Mouse (Mus musculus): ENCODE data around the gene Tmprss9. TPM values are rescaled to one million over a fixed set of nuclear protein-coding genes. Genes with fewer than 3 reads are reported as not detected.
A peak's percentile ranks its signal among the peaks of the same experiment; 100 is the strongest.

The Tmprss9 gene
- polyA plus RNA-seq, 1 experiment from 2014 or later: 0.04 TPM

GRCm38 (mm10) chr10:80932206-80932605 is 60.6 kb downstream of the Tmprss9 start:
- Histone ChIP-seq H3K9me3 (replicated peaks) (no peaks in the 10 kb centered on the region), H3K27ac (peak overlapping the region; percentile 62; the same call in 1 of the 2 replicates), H3K27me3 (ENCODE audit: low read depth, poor library complexity, severe bottlenecking) (peaks cover 72% of the 10 kb centered on the region), H3K4me1 (peaks cover 83% of the 10 kb centered on the region), H3K36me3 (no peaks in the 10 kb centered on the region), H3K4me3 (peak overlapping the region; percentile 62)
- 1% methylated on average over 20 of the region's 20 CpGs for WGBS
- DNase-seq (ENCODE audit: low spot score): peak; percentile 59

GRCm38 (mm10) chr10:80932700-80933420 is 61.2 kb downstream of the Tmprss9 start:
- WGBS: 2% methylated on average over 17 of the region's 17 CpGs
- Histone ChIP-seq H3K36me3 (no peaks in the 10 kb centered on the region), H3K27ac (peak overlapping the region; percentile 62), H3K4me3 (peak overlapping the region; percentile 62), H3K27me3 (ENCODE audit: low read depth, poor library complexity, severe bottlenecking) (peaks cover 78% of the 10 kb centered on the region), H3K4me1 (peaks cover 88% of the 10 kb centered on the region), H3K9me3 (replicated peaks) (no peaks in the 10 kb centered on the region)
- DNase-seq (ENCODE audit: low spot score): peak; percentile 47

GRCm38 (mm10) chr10:80933421-80933979 is 61.9 kb downstream of the Tmprss9 start:
- 3% methylated on average over 21 of the region's 21 CpGs for WGBS
- peaks cover 94% of the 10 kb centered on the region for H3K4me1 ChIP-seq
- H3K27me3 ChIP-seq (ENCODE audit: low read depth, poor library complexity, severe bottlenecking): peaks cover 85% of the 10 kb centered on the region
- DNase-seq (ENCODE audit: low spot score): no peak
- H3K4me3 ChIP-seq: peak overlapping the region; percentile 36
- H3K27ac ChIP-seq: 0 out of 2 replicates have a peak overlapping the region, but pooled peaks have one; percentile 21
- no peaks in the 10 kb centered on the region for H3K36me3 ChIP-seq
- no peaks in the 10 kb centered on the region for H3K9me3 ChIP-seq (replicated peaks)

GRCm38 (mm10) chr10:80934136-80934985 is 62.7 kb downstream of the Tmprss9 start:
- Histone ChIP-seq H3K9me3 (replicated peaks) (no peaks in the 10 kb centered on the region), H3K27me3 (ENCODE audit: low read depth, poor library complexity, severe bottlenecking) (peaks cover 92% of the 10 kb centered on the region), H3K36me3 (no peaks in the 10 kb centered on the region), H3K4me3 (peak overlapping the region; percentile 36; the same call in 1 of the 2 replicates), H3K4me1 (peaks cover 94% of the 10 kb centered on the region), H3K27ac (no peak overlapping the region)
- no peak for DNase-seq (ENCODE audit: low spot score)
- 44% methylated on average over 14 of the region's 14 CpGs for WGBS

- H3K4me3 ChIP-seq: peak overlapping the region; percentile 58
- no peaks in the 10 kb centered on the region for H3K9me3 ChIP-seq (replicated peaks)
- peaks cover 97% of the 10 kb centered on the region for H3K4me1 ChIP-seq
- 9% methylated on average over 3 of the region's 3 CpGs for WGBS
- H3K27ac ChIP-seq: peak overlapping the region; percentile 92
- no peaks in the 10 kb centered on the region for H3K36me3 ChIP-seq
- H3K27me3 ChIP-seq (ENCODE audit: low read depth, poor library complexity, severe bottlenecking): peaks cover 90% of the 10 kb centered on the region
- DNase-seq (ENCODE audit: low spot score): no peak
Measured at GRCm38 (mm10) chr10:80935241-80935640, 63.6 kb downstream of the Tmprss9 start.

- 9% methylated on average over 17 of the region's 17 CpGs for WGBS
- H3K9me3 ChIP-seq (replicated peaks): no peaks in the 10 kb centered on the region
- H3K36me3 ChIP-seq: no peaks in the 10 kb centered on the region
- peak overlapping the region; percentile 92 for H3K27ac ChIP-seq
- H3K4me1 ChIP-seq: peaks cover 97% of the 10 kb centered on the region
- peak; percentile 45 for DNase-seq (ENCODE audit: low spot score)
- H3K4me3 ChIP-seq: peak overlapping the region; percentile 58
- peaks cover 85% of the 10 kb centered on the region for H3K27me3 ChIP-seq (ENCODE audit: low read depth, poor library complexity, severe bottlenecking)
Measured at GRCm38 (mm10) chr10:80935698-80936097, 64.0 kb downstream of the Tmprss9 start.

GRCm38 (mm10) chr10:80936135-80936809 is 64.6 kb downstream of the Tmprss9 start:
- Histone ChIP-seq H3K27me3 (ENCODE audit: low read depth, poor library complexity, severe bottlenecking) (peaks cover 79% of the 10 kb centered on the region), H3K27ac (peak overlapping the region; percentile 92), H3K9me3 (replicated peaks) (no peaks in the 10 kb centered on the region), H3K4me3 (peak overlapping the region; percentile 58), H3K4me1 (peaks cover 97% of the 10 kb centered on the region), H3K36me3 (no peaks in the 10 kb centered on the region)
- WGBS: 2% methylated on average over 37 of the region's 37 CpGs
- DNase-seq (ENCODE audit: low spot score): peak; percentile 79

- Histone ChIP-seq H3K36me3 (no peaks in the 10 kb centered on the region), H3K4me3 (peak overlapping the region; percentile 58), H3K4me1 (peaks cover 94% of the 10 kb centered on the region), H3K27ac (peak overlapping the region; percentile 92), H3K27me3 (ENCODE audit: low read depth, poor library complexity, severe bottlenecking) (peaks cover 74% of the 10 kb centered on the region), H3K9me3 (replicated peaks) (no peaks in the 10 kb centered on the region)
- DNase-seq (ENCODE audit: low spot score): no peak
- 19% methylated on average over 6 of the region's 6 CpGs for WGBS
Measured at GRCm38 (mm10) chr10:80936810-80937164, 65.1 kb downstream of the Tmprss9 start.

GRCm38 (mm10) chr10:80937646-80938045 is 66.0 kb downstream of the Tmprss9 start:
- peak overlapping the region; percentile 92 for H3K27ac ChIP-seq
- H3K36me3 ChIP-seq: no peaks in the 10 kb centered on the region
- H3K4me3 ChIP-seq: peak overlapping the region; percentile 6; the same call in 1 of the 2 replicates
- H3K9me3 ChIP-seq (replicated peaks): no peaks in the 10 kb centered on the region
- H3K4me1 ChIP-seq: peaks cover 85% of the 10 kb centered on the region
- 38% methylated on average over 8 of the region's 8 CpGs for WGBS
- peaks cover 66% of the 10 kb centered on the region for H3K27me3 ChIP-seq (ENCODE audit: low read depth, poor library complexity, severe bottlenecking)
- no peak for DNase-seq (ENCODE audit: low spot score)

GRCm38 (mm10) chr10:80938831-80939550 is 67.3 kb downstream of the Tmprss9 start:
- H3K4me1 ChIP-seq: peaks cover 78% of the 10 kb centered on the region
- H3K27ac ChIP-seq: peak overlapping the region; percentile 72
- peak overlapping the region; percentile 49 for H3K4me3 ChIP-seq
- peak; percentile 65 for DNase-seq (ENCODE audit: low spot score)
- H3K27me3 ChIP-seq (ENCODE audit: low read depth, poor library complexity, severe bottlenecking): peaks cover 52% of the 10 kb centered on the region
- WGBS: 13% methylated on average over 14 of the region's 15 CpGs
- H3K9me3 ChIP-seq (replicated peaks): no peaks in the 10 kb centered on the region
- no peaks in the 10 kb centered on the region for H3K36me3 ChIP-seq

- DNase-seq (ENCODE audit: low spot score): peak; percentile 83
- Histone ChIP-seq H3K4me1 (peaks cover 71% of the 10 kb centered on the region), H3K36me3 (no peaks in the 10 kb centered on the region), H3K27me3 (ENCODE audit: low read depth, poor library complexity, severe bottlenecking) (peaks cover 45% of the 10 kb centered on the region), H3K27ac (peak overlapping the region; percentile 72), H3K9me3 (replicated peaks) (no peaks in the 10 kb centered on the region), H3K4me3 (peak overlapping the region; percentile 49)
- WGBS: 8% methylated on average over 28 of the region's 28 CpGs
Measured at GRCm38 (mm10) chr10:80939671-80940070, 68.0 kb downstream of the Tmprss9 start.

All from limb, embryonic 10.5 days (tissue).